Mouse (Mus musculus): ENCODE measurements around the gene Htra1. TPM values are rescaled to one million over a fixed set of nuclear protein-coding genes. Genes with fewer than 3 reads are reported as not detected.

Htra1 gene
- total and polyA plus RNA-seq, 3 experiments: not detected

DNA sequence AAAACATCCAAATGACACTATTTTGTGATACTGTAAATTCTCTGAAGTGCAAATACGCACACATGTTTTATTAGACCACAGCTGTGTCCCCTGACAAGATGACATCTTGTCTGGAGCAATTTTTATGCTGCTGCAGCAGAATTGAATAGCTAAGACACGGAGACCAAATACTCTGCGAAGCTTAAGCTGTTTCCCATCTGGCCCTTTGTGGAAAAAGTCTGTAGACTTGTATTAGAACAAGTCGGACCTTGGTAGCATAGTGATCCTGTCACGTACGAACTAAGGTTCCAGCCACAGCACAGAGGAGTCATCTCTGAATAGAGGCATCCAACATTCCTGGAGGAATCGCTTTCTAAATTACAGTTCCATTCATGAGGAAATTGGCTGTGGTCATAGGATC is 48.4 kb downstream of the Htra1 start (continued):
- no peak for TF ChIP-seq MAZ (IDR thresholded peaks at IDR 0.05; ENCODE audit: low read depth, low read length)

GRCm38 (mm10) chr7:130985193-130985592 is 49.3 kb downstream of the Htra1 start:
- H3K9ac ChIP-seq (ENCODE audit: control insufficient read depth, low read depth, low read length, poor library complexity, severe bottlenecking): no peak overlapping the region
- DNase-seq (ENCODE audit: low read depth, low spot score): no peak

DNA sequence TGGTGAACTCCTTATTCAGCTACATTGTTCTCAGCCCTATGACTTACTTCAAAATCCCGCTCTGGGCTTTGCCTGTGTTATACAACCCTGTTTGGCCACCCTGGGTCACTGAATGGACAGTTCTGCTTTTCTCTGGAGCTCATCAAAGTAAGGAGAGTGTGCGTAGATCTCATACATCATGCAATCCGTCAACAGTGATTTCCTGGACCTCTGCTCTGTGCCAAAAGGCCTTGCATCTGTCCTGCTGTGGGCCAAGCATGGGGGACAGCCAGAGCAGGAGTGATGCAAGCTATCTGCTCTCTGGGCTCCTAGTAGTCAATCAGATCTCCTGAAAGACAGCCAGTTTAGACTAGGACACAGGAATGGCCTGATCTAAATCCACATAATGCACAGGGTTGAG is 49.8 kb downstream of the Htra1 start:
- no peak for DNase-seq (ENCODE audit: low read depth, low spot score)
- no peaks in the 10 kb centered on the region for H3K27me3 ChIP-seq (ENCODE audit: control insufficient read depth in 1 of 2, insufficient read depth in 2 of 2, low read length in 2 of 2)
- no peaks in the 10 kb centered on the region for H3K79me2 ChIP-seq (ENCODE audit: control insufficient read depth, insufficient read depth, low read length, poor library complexity)
- no peak overlapping the region for H3K4me3 ChIP-seq (ENCODE audit: control insufficient read depth in 1 of 2, insufficient read depth in 1 of 2, low read depth in 2 of 2, low read length in 2 of 2)
- no peaks in the 10 kb centered on the region for H3K9me3 ChIP-seq (replicated peaks; ENCODE audit: insufficient read depth, low read length)
- TF ChIP-seq TCF12 (IDR thresholded peaks at IDR 0.05; ENCODE audit: low read depth, low read length) (no peak), SIN3A (IDR thresholded peaks at IDR 0.05; ENCODE audit: low read length) (no peak), CHD1 (IDR thresholded peaks at IDR 0.05; ENCODE audit: low read depth, low read length) (no peak), POLR2AphosphoS2 (IDR thresholded peaks at IDR 0.05; ENCODE audit: low read length) (no peak), HCFC1 (IDR thresholded peaks at IDR 0.05; ENCODE audit: low read depth, low read length) (no peak)
- no peak overlapping the region for H3K9ac ChIP-seq (ENCODE audit: control insufficient read depth, low read depth, low read length, poor library complexity, severe bottlenecking)
- H3K4me1 ChIP-seq (ENCODE audit: control insufficient read depth in 1 of 2, insufficient read depth in 2 of 2, low read length in 2 of 2): no peaks in the 10 kb centered on the region
- no peaks in the 10 kb centered on the region for H3K36me3 ChIP-seq (ENCODE audit: control insufficient read depth in 1 of 2, insufficient read depth in 2 of 2, low read length in 2 of 2)
- no peak overlapping the region for H3K27ac ChIP-seq (ENCODE audit: control insufficient read depth, low read depth, low read length)

More at GRCm38 (mm10) chr7:130985193-130985592, 49.3 kb downstream of the Htra1 start:
- Histone ChIP-seq H3K27me3 (ENCODE audit: control insufficient read depth in 1 of 2, insufficient read depth in 2 of 2, low read length in 2 of 2) (no peaks in the 10 kb centered on the region), H3K4me3 (ENCODE audit: control insufficient read depth in 1 of 2, insufficient read depth in 1 of 2, low read depth in 2 of 2, low read length in 2 of 2) (no peak overlapping the region), H3K27ac (ENCODE audit: control insufficient read depth, low read depth, low read length) (no peak overlapping the region), H3K79me2 (ENCODE audit: control insufficient read depth, insufficient read depth, low read length, poor library complexity) (no peaks in the 10 kb centered on the region), H3K36me3 (ENCODE audit: control insufficient read depth in 1 of 2, insufficient read depth in 2 of 2, low read length in 2 of 2) (no peaks in the 10 kb centered on the region), H3K9me3 (replicated peaks; ENCODE audit: insufficient read depth, low read length) (no peaks in the 10 kb centered on the region), H3K4me1 (ENCODE audit: control insufficient read depth in 1 of 2, insufficient read depth in 2 of 2, low read length in 2 of 2) (no peaks in the 10 kb centered on the region)
- no peak for TF ChIP-seq MYC (IDR thresholded peaks at IDR 0.05; ENCODE audit: low read depth, low read length)
- TF ChIP-seq MAFK (IDR thresholded peaks at IDR 0.05; ENCODE audit: borderline replicate concordance, low read depth, low read length): no peak
- no peak for TF ChIP-seq EP300 (IDR thresholded peaks at IDR 0.05; ENCODE audit: low read depth in 1 of 2, low read length in 2 of 2)
- TF ChIP-seq MYB (IDR thresholded peaks at IDR 0.05; ENCODE audit: low read depth, low read length): no peak
- TF ChIP-seq RAD21 (IDR thresholded peaks at IDR 0.05; ENCODE audit: low read depth, low read length): no peak
- no peak for TF ChIP-seq ZNF384 (IDR thresholded peaks at IDR 0.05; ENCODE audit: low read depth, low read length)
- TF ChIP-seq JUND (IDR thresholded peaks at IDR 0.05; ENCODE audit: low read depth, low read length): no peak
- TF ChIP-seq USF2 (IDR thresholded peaks at IDR 0.05; ENCODE audit: borderline replicate concordance in 1 of 2, insufficient read depth in 1 of 2, low read depth in 1 of 2, low read length in 2 of 2): no peak
- TF ChIP-seq GATA1 (IDR thresholded peaks at IDR 0.05; ENCODE audit: low read depth, low read length): no peak
- TF ChIP-seq ZMIZ1 (IDR thresholded peaks at IDR 0.05; ENCODE audit: low read depth, low read length): no peak
- no peak for TF ChIP-seq TCF12 (IDR thresholded peaks at IDR 0.05; ENCODE audit: low read depth, low read length)
- no peak for TF ChIP-seq GABPA (IDR thresholded peaks at IDR 0.05; ENCODE audit: low read depth, low read length)
- no peak for TF ChIP-seq ZKSCAN1 (IDR thresholded peaks at IDR 0.05; ENCODE audit: low read depth, low read length)
- TF ChIP-seq MAX (IDR thresholded peaks at IDR 0.05; ENCODE audit: low read length): no peak
- no peak for TF ChIP-seq CTCF (IDR thresholded peaks at IDR 0.05 in 2 of 3, conservative IDR thresholded peaks at IDR 0.05 in 1 of 3; ENCODE audit: control insufficient read depth in 1 of 3, insufficient read depth in 1 of 3, low read depth in 2 of 3, low read length in 3 of 3, poor library complexity in 1 of 3, severe bottlenecking in 1 of 3)
- no peak for TF ChIP-seq ETS1 (IDR thresholded peaks at IDR 0.05; ENCODE audit: low read depth, low read length)
- TF ChIP-seq NELFE (IDR thresholded peaks at IDR 0.05; ENCODE audit: low read depth, low read length): no peak
- TF ChIP-seq RCOR1 (IDR thresholded peaks at IDR 0.05; ENCODE audit: low read depth, low read length): no peak
